Mouse (Mus musculus) splenic B cell, adult 2 months (primary cell): ENCODE measurements around the gene Glis1.

ENCODE experiments used
- DNase-seq: peaks from one replicate; pipeline ENCODE4 v3.0.0-alpha.2; 2011; ENCODE audit warnings: low read depth, low spot score
- H3K27me3 ChIP-seq: 2 replicates; pipeline ENCODE4 v1.6.1; 2012; ENCODE audit warnings: mild to moderate bottlenecking, low read length, moderate library complexity, mixed read lengths; ENCODE audit not compliant: control insufficient read depth, poor library complexity, insufficient read depth, severe bottlenecking
- H3K36me3 ChIP-seq: 2 replicates; pipeline ENCODE4 v1.6.1; 2012; ENCODE audit warnings: mild to moderate bottlenecking, low read length, moderate library complexity, mixed read lengths; ENCODE audit not compliant: control insufficient read depth, poor library complexity, insufficient read depth, severe bottlenecking

Glis1 gene

DNA sequence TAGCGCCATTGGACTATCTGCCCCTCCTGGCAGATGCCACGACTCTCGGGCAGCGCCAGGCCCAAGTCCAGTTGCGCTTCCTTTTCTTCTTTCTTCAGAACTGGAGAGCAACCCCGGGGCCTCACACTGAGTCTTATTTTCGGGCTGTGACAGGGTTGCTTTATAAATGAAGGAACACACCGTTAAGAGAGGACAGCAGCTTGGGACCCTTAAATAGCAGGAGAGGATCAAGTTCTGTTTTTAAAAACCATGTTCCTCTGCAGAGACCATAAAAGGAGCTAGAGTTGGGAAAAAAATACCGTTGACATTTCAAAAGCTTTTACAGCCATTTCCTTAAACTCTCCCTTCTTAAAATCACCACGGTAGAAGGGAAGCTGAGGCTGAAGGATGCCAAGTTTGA, 241.3 kb downstream of the Glis1 start:
- Histone ChIP-seq H3K36me3 (no peaks in the 10 kb centered on the region), H3K27me3 (no peaks in the 10 kb centered on the region)

DNA sequence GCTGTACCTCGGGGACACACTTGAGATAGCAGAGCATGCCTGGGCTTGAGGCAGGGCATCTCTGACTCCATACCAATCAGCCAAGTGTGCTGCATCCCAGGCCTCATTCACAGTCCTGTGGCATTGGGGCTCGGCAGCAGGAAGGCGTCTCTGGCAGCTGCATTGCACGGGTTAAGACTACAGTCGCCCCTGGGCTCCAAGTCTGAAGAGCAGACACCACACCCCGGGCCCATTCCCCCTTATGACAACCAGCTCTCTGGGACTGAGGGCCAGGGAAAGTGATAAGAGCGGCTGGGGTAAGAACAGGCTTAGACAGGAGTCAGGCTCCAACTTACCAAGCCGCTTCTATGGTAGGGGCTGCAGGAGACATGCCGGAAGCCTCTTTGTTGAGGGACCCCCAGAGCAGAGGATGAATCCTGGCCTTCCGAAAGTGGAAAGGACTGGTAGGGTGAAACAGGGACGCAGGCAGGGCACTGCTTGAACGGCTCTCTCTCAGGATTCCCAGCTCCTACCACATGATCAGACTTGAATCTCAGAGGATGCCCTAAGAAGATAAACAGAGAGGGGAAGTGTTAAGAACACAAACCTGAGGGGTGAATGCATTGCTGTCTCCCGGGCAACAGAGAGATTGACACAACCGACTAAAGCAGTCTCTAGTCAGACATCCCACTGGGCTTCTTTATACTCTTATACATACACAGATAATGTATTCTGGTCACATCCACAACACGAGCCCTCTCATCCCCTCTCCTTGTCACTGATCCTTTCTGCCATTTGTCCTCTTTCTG, 246.1 kb downstream of the Glis1 start:
- Histone ChIP-seq H3K27me3 (no peaks in the 10 kb centered on the region), H3K36me3 (no peaks in the 10 kb centered on the region)
- DNase-seq = no peak

More for the DNA sequence above, 241.3 kb downstream of the Glis1 start:
- no peak for DNase-seq

GRCm38 (mm10) chr4:107681099-107681849, 246.9 kb downstream of the Glis1 start:
- no peaks in the 10 kb centered on the region for H3K27me3 ChIP-seq
- no peak for DNase-seq

GRCm38 (mm10) chr4:107683006-107683756, 248.8 kb downstream of the Glis1 start:
- no peaks in the 10 kb centered on the region for H3K27me3 ChIP-seq
- H3K36me3 ChIP-seq = no peaks in the 10 kb centered on the region
- no peak for DNase-seq

More at GRCm38 (mm10) chr4:107681099-107681849, 246.9 kb downstream of the Glis1 start:
- H3K36me3 ChIP-seq = no peaks in the 10 kb centered on the region

DNA sequence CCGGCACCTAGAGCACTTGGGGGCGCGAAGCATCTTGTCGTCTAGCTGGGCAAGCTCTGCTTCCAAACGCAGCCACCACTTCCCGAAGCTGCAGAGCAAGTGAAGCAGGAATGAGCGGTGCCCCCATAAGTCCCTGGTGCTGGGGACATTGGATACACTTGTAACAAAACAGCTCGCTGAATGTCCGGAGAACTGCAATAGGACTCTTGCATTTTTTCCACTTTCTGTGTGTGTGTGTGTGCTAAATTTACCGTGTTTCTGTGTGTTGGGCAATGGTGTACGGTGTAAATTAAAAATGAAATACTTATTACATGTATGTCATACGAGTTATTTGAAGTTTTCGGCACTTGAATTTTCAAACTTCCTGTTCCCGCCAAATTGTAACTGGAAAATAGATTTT, 249.7 kb downstream of the Glis1 start, which contains the start of gene Dmrtb1:
Dmrtb1 (minus strand) TSS at position 101 of the 400 bp plus-strand sequence.
- Histone ChIP-seq H3K36me3 (no peaks in the 10 kb centered on the region), H3K27me3 (no peaks in the 10 kb centered on the region)
- DNase-seq = no peak
